Mouse (Mus musculus): ENCODE measurements around the gene Kcnb1. TPM values are rescaled to one million over a fixed set of nuclear protein-coding genes. Genes with fewer than 3 reads are reported as not detected.

The Kcnb1 gene
- polyA plus RNA-seq, 1 experiment from 2014 or later: 1.3 TPM

GRCm38 (mm10) chr2:167067575-167067974 is 122.4 kb downstream of the Kcnb1 start:
- H3K27ac ChIP-seq: no peak overlapping the region
- H3K9ac ChIP-seq: no peak overlapping the region
- H3K27me3 ChIP-seq: no peaks in the 10 kb centered on the region
- H3K4me3 ChIP-seq (replicated peaks): no peak overlapping the region
- no peak for ATAC-seq (ENCODE audit: low FRiP score)
- 53% methylated on average over 6 of the region's 6 CpGs for WGBS
- H3K9me3 ChIP-seq: no peaks in the 10 kb centered on the region
- no peak overlapping the region for H3K4me2 ChIP-seq
- peaks cover 23% of the 10 kb centered on the region for H3K4me1 ChIP-seq
- peaks cover 26% of the 10 kb centered on the region for H3K36me3 ChIP-seq (replicated peaks)

GRCm38 (mm10) chr2:167066528-167067516 is 123.1 kb downstream of the Kcnb1 start:
- no peak overlapping the region for H3K27ac ChIP-seq
- no peak overlapping the region for H3K4me2 ChIP-seq
- H3K9ac ChIP-seq: no peak overlapping the region
- H3K27me3 ChIP-seq: no peaks in the 10 kb centered on the region
- ATAC-seq (ENCODE audit: low FRiP score): no peak
- peaks cover 26% of the 10 kb centered on the region for H3K36me3 ChIP-seq (replicated peaks)
- 34% methylated on average over 6 of the region's 6 CpGs for WGBS
- H3K4me3 ChIP-seq (replicated peaks): no peak overlapping the region
- peaks cover 22% of the 10 kb centered on the region for H3K4me1 ChIP-seq
- H3K9me3 ChIP-seq: no peaks in the 10 kb centered on the region

- Histone ChIP-seq H3K9ac (no peak overlapping the region), H3K27ac (no peak overlapping the region), H3K36me3 (replicated peaks) (peaks cover 26% of the 10 kb centered on the region), H3K4me2 (peak overlapping the region; percentile 89; the same call in 1 of the 2 replicates), H3K4me3 (replicated peaks) (0 out of 2 replicates have a peak overlapping the region, but pooled peaks have one; percentile 80), H3K9me3 (no peaks in the 10 kb centered on the region), H3K27me3 (no peaks in the 10 kb centered on the region), H3K4me1 (peaks cover 27% of the 10 kb centered on the region)
- WGBS: 55% methylated on average over 1 of the region's 1 CpGs
- no peak for ATAC-seq (ENCODE audit: low FRiP score)
These were observed 123.9 kb downstream of the Kcnb1 start for GRCm38 (mm10) chr2:167066031-167066430.

GRCm38 (mm10) chr2:167064601-167065295 is 125.2 kb downstream of the Kcnb1 start:
- Histone ChIP-seq H3K4me2 (peak overlapping the region; percentile 89), H3K4me1 (peaks cover 38% of the 10 kb centered on the region), H3K36me3 (replicated peaks) (peaks cover 29% of the 10 kb centered on the region), H3K27me3 (no peaks in the 10 kb centered on the region), H3K27ac (peak overlapping the region; percentile 63), H3K4me3 (replicated peaks) (peak overlapping the region; percentile 80), H3K9me3 (no peaks in the 10 kb centered on the region), H3K9ac (peak overlapping the region; percentile 97)
- no peak for ATAC-seq (ENCODE audit: low FRiP score)
- WGBS: 28% methylated on average over 9 of the region's 9 CpGs

- Histone ChIP-seq H3K27me3 (no peaks in the 10 kb centered on the region), H3K9me3 (no peaks in the 10 kb centered on the region), H3K9ac (peak overlapping the region; percentile 97), H3K4me2 (peak overlapping the region; percentile 89), H3K4me1 (peaks cover 41% of the 10 kb centered on the region), H3K4me3 (replicated peaks) (peak overlapping the region; percentile 80), H3K36me3 (replicated peaks) (peaks cover 34% of the 10 kb centered on the region), H3K27ac (peak overlapping the region; percentile 94)
- WGBS: under 1% methylated on average over 7 of the region's 7 CpGs
- ATAC-seq (ENCODE audit: low FRiP score): no peak
These were observed 126.0 kb downstream of the Kcnb1 start for GRCm38 (mm10) chr2:167063906-167064496.

- no peaks in the 10 kb centered on the region for H3K9me3 ChIP-seq
- peak; percentile 95 for ATAC-seq (ENCODE audit: low FRiP score)
- H3K36me3 ChIP-seq (replicated peaks): peaks cover 34% of the 10 kb centered on the region
- H3K27me3 ChIP-seq: no peaks in the 10 kb centered on the region
- H3K27ac ChIP-seq: peak within 1 kb of the TSS; percentile 94
- peak within 1 kb of the TSS; percentile 80 for H3K4me3 ChIP-seq (replicated peaks)
- H3K4me2 ChIP-seq: peak within 1 kb of the TSS; percentile 89
- peaks cover 41% of the 10 kb centered on the region for H3K4me1 ChIP-seq
- under 1% methylated on average over 52 of the region's 57 CpGs for WGBS
- peak within 1 kb of the TSS; percentile 97 for H3K9ac ChIP-seq
These were observed 126.7 kb downstream of the Kcnb1 start, which contains the start of gene Znfx1 for GRCm38 (mm10) chr2:167062965-167063880. Gene Znfx1 (minus strand): TSS chr2:167063015.

GRCm38 (mm10) chr2:167062497-167062911 is 127.5 kb downstream of the Kcnb1 start:
- WGBS: 0% methylated on average over 37 of the region's 60 CpGs
- Histone ChIP-seq H3K9ac (peak overlapping the region; percentile 97), H3K27me3 (no peaks in the 10 kb centered on the region), H3K27ac (peak overlapping the region; percentile 94), H3K36me3 (replicated peaks) (peaks cover 38% of the 10 kb centered on the region), H3K4me2 (peak overlapping the region; percentile 89), H3K9me3 (no peaks in the 10 kb centered on the region), H3K4me1 (peaks cover 41% of the 10 kb centered on the region), H3K4me3 (replicated peaks) (peak overlapping the region; percentile 80)
- ATAC-seq (ENCODE audit: low FRiP score): peak; percentile 89

GRCm38 (mm10) chr2:167061381-167062034 is 128.4 kb downstream of the Kcnb1 start:
- WGBS: 25% methylated on average over 11 of the region's 11 CpGs
- ATAC-seq (ENCODE audit: low FRiP score): no peak
- Histone ChIP-seq H3K9ac (peak overlapping the region; percentile 97), H3K4me3 (replicated peaks) (peak overlapping the region; percentile 80), H3K27ac (no peak overlapping the region), H3K27me3 (no peaks in the 10 kb centered on the region), H3K9me3 (no peaks in the 10 kb centered on the region), H3K36me3 (replicated peaks) (peaks cover 42% of the 10 kb centered on the region), H3K4me1 (peaks cover 41% of the 10 kb centered on the region), H3K4me2 (peak overlapping the region; percentile 89)

GRCm38 (mm10) chr2:167060761-167061160 is 129.2 kb downstream of the Kcnb1 start:
- no peaks in the 10 kb centered on the region for H3K9me3 ChIP-seq
- H3K4me1 ChIP-seq: peaks cover 38% of the 10 kb centered on the region
- H3K27me3 ChIP-seq: no peaks in the 10 kb centered on the region
- ATAC-seq (ENCODE audit: low FRiP score): no peak
- no peak overlapping the region for H3K27ac ChIP-seq
- H3K36me3 ChIP-seq (replicated peaks): peaks cover 42% of the 10 kb centered on the region
- 0 out of 2 replicates have a peak overlapping the region, but pooled peaks have one; percentile 97 for H3K9ac ChIP-seq
- no peak overlapping the region for H3K4me2 ChIP-seq
- no peak overlapping the region for H3K4me3 ChIP-seq (replicated peaks)

- Histone ChIP-seq H3K4me1 (peaks cover 34% of the 10 kb centered on the region), H3K9me3 (no peaks in the 10 kb centered on the region), H3K4me2 (no peak overlapping the region), H3K4me3 (replicated peaks) (no peak overlapping the region), H3K27me3 (no peaks in the 10 kb centered on the region), H3K27ac (no peak overlapping the region), H3K9ac (no peak overlapping the region), H3K36me3 (replicated peaks) (peaks cover 42% of the 10 kb centered on the region)
- 74% methylated on average over 3 of the region's 3 CpGs for WGBS
- ATAC-seq (ENCODE audit: low FRiP score): no peak
These were observed 129.6 kb downstream of the Kcnb1 start for GRCm38 (mm10) chr2:167060360-167060759.

GRCm38 (mm10) chr2:167059960-167060359 is 130.0 kb downstream of the Kcnb1 start:
- Histone ChIP-seq H3K9ac (no peak overlapping the region), H3K27ac (no peak overlapping the region), H3K27me3 (no peaks in the 10 kb centered on the region), H3K4me1 (peaks cover 30% of the 10 kb centered on the region), H3K4me2 (no peak overlapping the region), H3K9me3 (no peaks in the 10 kb centered on the region), H3K4me3 (replicated peaks) (no peak overlapping the region), H3K36me3 (replicated peaks) (peaks cover 42% of the 10 kb centered on the region)
- WGBS: 64% methylated on average over 12 of the region's 12 CpGs
- ATAC-seq (ENCODE audit: low FRiP score): no peak

Measured in forebrain, embryonic 12.5 days (tissue).